Mouse (Mus musculus): ENCODE data around the gene Parp8.
"Not testable (repeated sequence)": the region's sequence is repeated elsewhere in the genome, so short reads cannot be mapped to it uniquely, and the experiment has no call there.

Parp8 gene

DNA sequence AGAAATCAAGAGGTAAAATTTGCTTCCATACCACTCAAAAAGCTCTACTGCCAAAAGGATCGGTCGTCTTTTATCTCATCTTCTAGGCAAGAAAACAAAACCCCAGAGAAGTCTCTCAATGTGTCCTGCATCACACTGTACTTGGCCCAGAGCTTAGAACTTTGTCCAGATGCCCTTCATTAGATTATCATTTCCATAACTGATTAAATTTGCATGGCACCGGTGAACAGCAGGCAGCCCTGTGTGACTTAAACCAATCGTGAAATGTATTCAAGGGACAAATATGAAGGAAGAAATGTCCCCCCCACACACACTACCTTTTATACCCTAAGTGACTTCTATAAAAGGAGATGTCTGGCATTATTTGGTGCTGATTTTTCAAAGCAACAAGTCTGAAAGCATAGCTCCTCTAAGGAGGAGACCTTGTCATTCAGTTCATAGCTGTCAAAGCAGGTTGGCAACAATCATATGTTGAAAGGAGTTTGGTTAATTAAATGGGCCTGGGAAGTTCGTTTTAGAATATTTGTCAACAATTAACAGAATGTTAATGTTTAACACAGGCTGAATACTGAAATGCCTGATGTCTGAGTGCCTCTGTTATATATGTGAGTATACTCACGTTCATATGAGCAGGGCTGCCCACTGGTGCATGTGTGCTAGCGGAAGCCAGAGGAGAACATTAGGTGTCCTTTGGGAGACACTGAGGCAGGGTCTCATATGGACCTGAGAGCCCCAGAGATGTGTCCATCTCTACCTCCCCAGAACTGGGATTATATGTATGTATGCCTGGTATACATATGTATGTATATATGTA lies 66.4 kb downstream of the Parp8 start:
- no peak for DNase-seq

DNA sequence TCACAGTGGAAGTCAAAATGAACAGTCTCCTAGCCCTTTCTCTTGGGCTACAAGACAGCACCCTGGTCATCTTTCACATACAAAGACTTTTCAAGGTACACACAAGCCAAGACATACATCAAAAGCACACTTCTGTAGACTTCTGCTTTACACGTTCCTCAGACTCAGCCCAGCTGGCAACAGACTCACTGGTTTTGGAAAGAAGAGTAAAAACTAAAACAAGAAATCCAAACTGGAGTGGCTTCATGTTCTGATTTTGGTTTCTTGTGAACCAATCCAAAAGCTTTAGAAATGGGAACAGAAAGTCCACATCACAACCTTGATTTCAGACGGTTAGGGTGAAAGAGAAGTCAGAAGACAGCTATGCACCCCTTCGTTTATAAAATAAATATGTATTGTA lies 67.8 kb downstream of the Parp8 start:
- DNase-seq = no peak

DNA sequence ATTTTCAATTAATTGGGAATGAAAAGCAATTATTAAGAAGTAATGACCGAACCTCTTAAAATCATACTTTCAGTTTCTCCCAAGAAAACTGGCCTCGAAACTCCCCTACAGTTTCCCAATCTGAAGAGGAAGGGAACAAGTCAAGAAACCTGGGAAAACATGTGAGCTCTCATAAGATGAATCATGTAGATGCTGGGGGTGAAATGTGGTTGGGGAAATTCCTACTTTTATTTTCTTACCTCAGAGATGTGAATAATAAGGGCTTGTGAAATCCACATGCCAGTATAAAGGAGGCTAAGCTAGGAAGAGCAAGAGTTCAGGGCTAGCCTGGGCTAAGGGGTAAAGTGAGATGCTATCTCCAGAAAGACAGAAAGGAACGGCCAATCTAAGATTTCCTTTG lies 74.0 kb downstream of the Parp8 start:
- DNase-seq = no peak

DNA sequence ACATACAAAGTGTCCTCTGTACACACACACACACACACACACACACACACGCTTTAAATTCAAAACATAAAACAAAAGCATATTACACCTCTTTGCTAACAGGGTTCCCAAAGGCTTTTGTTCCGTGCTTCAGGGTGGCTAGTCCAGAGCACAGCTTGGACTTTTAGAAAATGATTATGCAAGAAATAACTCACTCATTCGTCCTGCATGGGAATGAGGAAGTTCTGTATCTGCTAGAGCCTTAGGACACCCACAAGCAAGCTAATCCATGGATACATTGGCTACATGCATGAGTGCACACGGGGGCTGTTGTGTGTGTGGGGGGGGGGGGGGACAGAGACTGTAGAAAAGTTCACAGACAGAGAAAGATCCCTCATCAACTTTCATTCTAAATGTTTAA lies 75.8 kb downstream of the Parp8 start:
- no peak for DNase-seq

DNA sequence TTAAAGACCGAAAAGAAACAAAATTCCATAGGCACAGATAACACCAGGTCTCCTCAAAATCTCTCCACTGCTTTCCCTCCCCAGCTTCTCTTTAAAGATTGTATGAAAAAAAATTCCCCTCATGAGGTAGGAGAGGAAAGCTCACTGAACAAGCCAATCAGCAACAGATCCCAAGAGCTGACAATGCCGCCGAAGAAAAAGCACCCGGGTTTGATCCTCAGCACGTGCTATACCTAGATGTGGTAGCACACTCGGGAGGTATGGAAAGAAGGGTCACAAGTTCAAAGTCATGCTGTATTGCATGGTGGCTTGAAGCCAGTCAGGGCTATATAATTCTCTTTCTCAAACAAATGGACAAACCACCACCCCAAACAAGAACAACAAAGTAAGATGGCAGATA lies 76.3 kb downstream of the Parp8 start:
- DNase-seq = no peak

DNA sequence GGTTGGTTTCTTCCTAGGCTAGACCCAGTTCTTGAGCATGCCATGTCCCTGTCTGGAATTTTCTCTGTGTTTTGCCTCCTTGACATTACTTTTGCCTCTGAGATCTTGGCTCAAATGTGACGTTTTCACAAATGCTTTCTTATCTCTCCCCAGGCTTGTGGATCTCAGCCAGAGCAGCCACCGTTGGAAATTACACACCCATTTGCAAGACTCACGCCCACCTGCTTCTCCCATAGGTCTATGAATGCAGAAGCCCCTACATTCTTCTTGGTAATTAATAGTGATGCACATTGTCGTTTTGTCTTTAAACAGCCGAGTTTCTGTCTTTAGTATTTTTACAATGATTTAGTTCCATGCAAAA lies 77.1 kb downstream of the Parp8 start:
- no peak for DNase-seq

DNA sequence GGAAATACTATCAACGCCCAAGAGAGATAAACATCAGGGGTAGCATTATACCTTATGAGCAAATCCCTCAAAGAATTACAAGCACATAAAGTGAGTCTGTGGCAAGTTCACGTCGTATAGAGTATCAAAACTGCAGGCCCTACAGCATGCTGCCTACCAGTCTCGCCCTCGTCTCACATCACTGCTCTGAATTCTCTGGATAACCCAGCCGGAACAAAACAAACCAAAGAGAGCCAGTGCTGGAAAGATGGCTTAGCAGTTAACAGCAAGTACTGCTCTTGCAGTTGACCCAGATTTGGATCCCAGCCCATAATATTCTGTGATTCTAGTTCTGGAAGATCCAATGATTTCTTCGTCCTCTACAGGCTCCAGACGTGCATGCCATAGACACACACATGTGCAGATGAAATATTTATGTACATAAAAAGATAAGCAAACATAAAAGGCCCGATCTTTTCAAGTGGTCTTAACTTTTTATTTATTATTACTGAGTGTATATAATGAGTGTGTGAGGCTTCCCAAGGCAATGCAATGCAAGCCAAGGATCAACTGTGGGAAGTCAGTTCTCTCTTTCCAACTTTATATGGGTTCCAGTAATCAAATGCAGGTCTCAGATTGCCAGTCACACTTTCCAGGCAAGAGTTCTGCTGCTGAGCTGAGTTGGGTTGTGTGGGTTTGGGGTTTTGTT lies 77.6 kb downstream of the Parp8 start:
- DNase-seq = peak; percentile 47 to 63

DNA sequence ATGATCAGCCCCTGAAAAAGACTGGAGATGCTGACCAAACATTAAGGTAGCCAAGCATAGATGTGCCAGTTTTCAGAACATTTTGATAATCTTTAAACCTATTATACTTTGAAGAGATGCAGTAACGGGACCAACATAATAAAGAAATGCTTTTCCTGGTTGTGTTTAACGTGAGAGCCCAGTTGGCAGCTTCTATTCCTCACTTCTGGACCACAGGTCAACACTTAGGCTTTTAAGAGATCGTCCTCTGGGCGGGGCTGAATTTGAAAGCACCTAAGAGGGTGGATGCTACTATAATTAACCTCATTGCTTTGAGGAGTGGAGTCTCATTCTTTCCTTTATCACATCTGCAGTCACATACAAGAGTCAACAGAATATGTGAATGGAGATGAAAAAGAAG lies 78.8 kb downstream of the Parp8 start:
- DNase-seq = no peak

DNA sequence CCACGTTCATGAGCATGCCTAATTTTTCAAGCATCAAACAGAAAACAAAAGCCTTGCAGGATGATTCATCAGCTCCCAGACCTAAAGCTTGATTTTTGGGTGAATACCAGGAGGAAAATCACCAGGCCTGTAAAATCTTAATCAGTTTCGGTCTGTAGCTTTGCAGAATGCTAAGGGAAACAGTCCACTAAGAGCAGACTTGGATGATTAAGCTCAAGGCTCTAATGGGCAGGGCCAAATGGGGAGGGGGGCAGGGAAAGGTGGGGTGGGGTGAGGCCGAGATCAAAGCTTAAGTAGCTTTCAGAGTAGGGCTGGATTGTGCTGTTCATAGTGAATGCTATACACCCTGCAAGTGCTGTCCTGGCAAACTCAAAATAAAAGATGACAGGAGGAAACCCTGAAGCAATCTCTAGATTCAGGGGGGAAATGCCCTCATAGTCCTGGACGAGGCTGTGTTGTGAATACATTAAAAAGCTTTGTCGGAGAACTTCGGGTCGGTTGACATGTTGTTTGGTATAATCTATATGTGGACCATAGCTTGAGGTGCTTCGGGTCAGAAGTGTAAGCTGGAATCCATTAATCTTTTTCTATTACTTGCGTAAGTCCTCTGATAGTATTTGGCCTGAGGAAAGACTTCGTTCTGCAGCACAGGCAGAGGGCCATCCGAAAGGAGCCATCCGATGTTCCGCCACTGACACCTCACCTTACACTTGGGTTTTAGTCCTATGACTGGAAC lies 83.9 kb downstream of the Parp8 start:
- peak in 1 of 2 experiments; percentile 46 for DNase-seq

DNA sequence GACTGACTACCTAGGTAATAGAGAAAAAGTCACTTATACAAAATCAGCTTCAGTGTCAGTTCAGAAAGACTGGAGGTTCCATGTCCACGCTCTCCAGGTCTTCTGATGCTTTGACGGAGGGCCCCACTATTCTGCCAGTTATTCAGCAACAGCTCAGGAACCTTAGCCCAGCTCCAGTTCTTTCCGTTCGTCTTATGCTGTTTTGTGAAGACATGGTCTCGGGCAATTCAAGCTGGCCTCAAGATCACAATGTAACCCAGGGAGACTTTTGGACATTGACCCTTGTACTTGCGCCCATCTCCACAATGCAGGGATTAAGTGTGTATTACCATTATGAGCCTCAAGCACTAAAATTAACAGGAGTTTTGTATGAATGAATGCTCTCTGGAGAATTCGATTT lies 84.6 kb downstream of the Parp8 start:
- DNase-seq = no peak

DNA sequence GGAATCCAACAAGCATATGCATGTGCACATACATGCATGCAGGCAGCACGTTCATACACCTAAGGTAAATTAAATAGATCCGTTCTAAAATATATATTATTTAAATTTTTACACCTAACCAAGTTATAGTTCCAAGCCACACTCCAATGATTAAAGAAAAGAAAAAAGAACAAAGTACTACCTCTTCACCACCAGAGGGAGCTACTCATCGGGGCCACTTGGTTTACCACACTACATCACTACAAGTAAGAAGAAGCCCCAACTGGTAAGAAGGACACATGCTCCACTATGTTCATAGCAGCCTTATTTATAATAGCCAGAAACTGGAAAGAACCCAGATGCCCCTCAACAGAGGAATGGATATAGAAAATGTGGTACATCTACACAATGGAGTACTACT lies 88.3 kb downstream of the Parp8 start:
- DNase-seq = not testable (repeated sequence)

DNA sequence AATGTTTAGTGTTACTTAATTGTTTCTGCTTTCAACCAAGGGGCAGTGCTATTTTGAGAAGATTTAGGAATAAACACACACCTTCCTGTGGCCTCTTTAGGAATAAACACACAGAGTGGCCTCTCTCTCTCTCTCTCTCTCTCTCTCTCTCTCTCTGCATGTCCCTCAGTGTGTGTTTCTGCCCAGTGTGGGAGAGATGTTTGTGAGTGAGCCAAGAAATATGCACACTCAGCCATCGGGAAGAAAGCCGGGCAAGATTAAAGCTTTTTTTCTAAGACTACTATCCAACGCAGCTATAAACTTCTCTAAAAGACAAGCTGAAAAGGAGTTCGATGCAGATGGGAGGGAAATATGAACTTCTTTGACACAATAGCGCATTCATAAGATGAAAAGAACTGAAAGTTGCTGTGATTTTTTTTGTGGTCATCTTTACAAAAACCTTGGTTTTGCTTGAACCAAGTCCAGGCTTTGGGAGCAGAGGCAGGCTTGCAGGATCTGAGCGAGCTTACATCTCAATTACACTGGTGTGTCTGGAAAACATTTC lies 107.9 kb downstream of the Parp8 start:
- DNase-seq = no peak

DNA sequence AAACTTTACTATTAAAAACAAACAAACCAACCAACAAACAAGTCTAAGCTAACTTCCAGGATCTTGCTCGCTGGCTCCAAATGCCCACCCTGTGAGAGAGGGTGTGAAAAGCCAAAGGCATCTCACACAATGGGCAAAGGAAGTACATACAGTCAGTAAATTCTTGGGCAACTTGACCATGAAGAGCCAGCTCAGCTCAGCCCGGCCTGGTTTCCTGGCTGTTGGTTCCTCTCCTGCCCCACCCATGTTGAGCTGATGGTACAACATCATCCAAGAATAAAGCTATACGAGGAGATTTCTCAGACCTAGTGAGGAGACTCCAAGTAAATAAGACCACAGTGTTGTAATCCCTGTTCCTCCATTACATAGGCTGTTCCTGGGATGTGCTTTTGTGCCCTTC lies 117.1 kb downstream of the Parp8 start:
- DNase-seq = no peak

DNA sequence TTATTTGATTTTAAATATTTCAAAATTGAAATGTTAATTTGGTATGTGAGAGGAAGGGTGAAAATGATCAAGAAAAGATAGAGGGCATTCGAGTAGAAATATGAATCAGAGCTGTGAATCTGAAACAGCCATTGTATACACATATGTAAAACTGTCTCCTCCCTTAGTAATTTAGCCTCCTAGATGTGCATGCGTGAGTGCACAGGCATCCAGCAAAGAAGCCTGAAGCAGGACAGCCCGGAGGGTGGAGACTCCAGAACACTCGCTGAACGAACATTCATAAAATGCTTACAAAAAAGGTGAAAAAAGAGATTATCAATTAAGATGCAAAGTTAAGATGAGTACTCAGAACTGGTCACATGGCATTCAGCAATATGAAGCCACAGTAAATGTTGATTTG lies 121.9 kb downstream of the Parp8 start:
- DNase-seq = peak in 1 of 2 experiments; percentile 10

DNA sequence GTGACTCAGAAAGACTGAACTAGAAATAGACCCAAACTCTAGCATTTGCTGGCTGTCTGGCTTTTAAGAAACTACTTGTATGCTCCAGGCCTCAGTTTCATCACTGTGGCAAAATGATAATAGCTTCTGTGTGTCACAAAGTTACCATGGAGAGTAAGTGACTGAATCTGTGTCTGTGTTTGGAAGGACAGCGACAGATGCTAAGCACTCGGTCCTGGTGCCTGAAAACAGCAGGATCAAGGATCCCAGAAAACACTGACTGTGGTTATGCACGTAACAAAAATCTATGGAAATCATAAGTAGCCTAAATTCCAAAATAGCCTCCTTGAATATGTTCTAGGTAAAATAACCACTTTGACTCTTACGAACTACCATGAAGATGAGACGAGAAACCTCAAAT lies 126.9 kb downstream of the Parp8 start:
- no peak for DNase-seq

DNA sequence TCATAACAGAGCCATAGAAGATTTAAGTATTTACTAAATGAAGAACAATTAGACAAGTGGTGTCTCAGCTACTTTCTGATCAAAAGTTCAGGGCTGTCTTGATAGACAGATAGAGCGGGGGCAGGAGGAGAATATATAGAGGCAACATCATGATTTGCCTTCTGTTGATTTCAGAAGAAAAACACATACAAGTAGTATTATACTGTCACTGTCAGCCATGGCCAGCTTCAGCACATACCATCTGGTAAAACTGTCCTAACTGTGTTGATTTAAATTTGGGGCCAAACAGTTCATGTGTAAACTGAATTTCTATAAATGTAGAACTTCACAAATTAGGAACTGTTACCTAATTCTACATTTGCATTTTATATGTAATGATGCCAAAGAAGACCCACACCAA lies 127.6 kb downstream of the Parp8 start:
- DNase-seq = no peak

DNA sequence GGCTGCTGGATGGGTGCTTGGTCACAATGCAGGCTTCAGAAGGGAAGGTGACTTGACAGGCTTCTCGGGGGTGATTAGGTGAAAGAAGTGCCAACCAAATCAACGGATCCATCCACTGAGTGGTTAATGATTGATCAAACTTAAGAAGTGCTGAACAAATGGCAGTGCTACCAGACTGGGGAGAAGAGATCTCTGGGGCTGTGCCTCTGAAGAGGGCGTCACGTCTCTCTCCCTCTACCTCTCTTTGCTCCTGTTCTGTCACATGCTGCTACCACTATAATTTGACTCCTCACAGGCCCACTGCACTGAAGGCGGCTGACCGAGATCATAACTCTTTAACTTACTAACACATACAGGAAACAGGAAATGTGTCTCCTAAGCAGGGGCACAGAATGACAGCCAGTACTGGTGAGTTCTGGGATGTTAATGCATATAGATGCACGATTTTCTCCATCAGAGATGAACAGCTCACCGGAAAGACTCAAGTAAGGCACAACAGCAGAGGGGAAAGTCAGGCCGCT lies 140.9 kb downstream of the Parp8 start:
- no peak for DNase-seq

DNA sequence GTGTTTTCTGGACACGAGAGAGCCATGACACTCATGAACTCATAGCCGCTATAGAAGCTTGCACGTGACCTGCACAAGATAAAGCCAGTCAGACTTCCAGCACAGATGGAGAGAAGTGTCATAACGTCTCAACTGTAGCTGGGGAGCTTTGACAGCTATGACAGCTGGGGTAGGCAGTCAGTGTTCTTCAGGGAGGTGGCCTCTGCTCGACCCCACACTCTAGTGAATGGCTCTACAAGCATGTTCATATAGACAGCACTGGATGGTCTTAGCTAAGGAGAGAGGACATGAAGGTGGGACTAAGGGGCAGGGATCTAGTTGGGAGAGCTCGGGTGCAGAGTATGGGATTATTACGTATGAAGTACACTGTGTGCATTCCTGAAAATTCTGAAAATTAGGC lies 143.1 kb downstream of the Parp8 start:
- DNase-seq = no peak

DNA sequence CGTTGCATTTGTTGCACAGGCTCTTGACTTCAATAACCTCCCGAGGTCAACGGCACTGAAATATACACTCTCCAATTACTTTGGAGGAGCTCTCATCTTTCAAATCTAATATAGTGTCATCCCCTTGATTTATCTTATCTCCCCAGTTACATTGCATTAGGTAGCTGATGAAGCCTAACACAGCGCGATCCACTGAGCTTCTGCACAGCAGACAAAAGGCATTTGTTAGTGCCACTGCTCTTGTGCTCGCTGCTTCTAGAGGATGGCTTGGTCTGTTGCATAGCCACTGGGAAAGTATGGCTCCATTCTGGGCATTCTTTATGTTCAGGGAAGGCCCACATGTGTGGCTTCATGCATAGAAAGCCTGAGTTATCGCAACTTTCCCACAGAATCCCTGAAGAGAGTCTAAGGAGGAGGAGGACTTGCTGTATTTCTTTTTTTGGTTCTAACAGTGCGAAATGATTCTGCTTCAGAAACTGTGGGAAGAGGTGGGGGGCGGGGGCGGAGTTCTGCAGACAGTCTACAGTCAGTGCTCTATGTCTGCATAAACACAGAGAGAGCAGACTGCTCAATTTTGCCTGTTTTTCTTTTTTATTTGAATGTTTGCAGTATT lies 145.7 kb downstream of the Parp8 start:
- no peak for DNase-seq

DNA sequence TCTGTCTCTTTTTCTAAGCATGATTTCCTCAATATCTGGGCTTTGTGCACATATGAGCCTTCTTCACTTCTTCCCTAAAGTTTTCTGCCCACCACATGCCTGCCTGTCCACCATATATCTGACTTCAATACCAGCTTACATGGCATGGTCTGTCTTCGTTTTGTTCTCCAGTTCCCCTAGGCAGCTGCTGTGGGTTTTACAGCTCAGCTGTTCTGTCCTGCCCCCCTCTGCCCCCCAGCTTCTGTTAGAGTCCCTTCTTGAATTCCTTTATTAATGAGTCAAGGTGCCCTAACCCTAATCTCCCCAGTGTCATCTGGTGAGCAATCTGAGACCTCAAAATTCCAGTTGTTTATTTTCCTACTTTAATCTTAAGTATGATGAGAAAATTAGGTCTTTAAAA lies 155.1 kb downstream of the Parp8 start:
- no peak for DNase-seq

DNA sequence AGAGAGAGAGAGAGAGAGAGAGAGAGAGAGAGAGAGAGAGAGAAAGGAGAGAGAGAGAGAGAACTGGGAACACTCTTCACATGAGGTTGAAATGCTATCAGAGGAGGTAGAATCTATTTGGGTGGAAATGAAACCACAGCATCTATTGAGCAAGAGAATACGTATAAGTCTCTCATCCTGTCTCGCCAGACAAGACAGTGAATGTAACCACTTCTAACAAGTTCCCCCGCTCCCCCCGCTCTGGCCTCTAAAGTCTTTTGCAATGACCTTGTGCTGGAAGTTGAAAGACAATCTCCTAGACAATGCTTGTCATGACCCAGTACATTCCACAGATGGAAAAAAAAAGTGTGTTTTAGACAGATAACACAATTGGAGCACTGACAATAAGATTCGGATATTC lies 181.4 kb downstream of the Parp8 start:
- DNase-seq = no peak

DNA sequence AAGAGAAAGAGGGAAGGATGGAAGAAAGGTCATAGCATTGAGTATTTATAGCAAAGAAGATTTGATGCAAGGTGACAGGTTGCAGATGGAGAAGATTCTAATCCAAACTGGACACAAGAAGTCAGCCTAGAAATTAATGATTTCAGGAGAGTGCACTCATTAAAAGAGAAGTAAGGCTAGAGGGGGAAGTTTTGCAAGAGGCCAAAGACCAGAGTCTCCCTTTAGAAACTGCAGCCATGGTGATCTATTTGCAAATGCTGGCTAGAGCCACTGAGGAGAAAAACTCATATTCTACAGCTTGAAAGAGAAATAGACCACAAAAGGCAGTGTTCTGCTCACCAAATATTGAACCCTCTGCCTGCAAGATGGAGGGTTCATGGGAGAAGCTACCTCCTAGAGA lies 194.4 kb downstream of the Parp8 start:
- DNase-seq = no peak

DNA sequence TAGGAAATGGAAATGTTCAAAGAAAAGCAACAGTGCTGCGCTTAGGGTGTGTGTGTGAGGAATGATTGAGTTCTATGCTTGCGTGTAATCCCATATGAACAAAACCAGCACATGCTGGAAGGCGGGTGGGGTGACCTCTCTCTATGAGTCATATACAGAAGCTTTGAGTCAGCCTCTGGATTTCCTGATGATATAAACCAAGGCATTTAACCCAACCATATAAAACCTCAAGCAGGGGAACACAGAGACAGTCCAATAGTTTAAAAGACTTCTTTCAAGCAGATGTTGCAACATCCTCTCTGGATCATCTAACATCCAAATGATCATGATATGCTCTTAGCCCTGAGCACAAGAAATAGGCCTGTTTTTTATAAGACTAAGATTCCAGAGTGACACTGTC lies 196.3 kb downstream of the Parp8 start:
- DNase-seq = no peak

All from kidney, postnatal 4 days (tissue).